Mouse (Mus musculus): ENCODE measurements at regions not wholly inside any gene's neighbourhood (a gene's known extent, or its start where the extent isn't known, plus 50 kb on each side); places are given as distances from the start of the nearest gene placed in this dataset.

- DNase-seq: no peak
Measured at GRCm38 (mm10) chr6:64797600-64797999, 68.7 kb downstream of the Atoh1 start.

DNA sequence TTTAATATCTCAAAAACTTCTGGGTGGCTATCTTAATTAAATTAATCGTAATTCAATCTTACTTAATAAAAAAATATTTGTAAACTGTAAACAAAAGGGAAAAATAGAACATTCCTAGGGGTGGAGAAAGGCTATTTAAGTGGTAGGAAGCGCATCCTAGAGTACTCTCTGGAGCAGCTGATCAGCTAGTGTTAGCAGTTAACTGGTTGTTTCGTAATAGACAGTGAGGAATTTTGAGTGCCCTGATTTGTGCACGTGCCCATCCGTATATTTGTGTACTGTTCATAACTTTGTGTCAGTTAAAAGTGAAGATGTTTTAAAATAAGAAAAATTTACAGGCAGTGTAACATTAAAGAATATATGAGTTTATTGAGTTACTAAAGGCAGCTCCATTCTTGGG is 69.9 kb downstream of the Atoh1 start:
- DNase-seq: no peak

DNA sequence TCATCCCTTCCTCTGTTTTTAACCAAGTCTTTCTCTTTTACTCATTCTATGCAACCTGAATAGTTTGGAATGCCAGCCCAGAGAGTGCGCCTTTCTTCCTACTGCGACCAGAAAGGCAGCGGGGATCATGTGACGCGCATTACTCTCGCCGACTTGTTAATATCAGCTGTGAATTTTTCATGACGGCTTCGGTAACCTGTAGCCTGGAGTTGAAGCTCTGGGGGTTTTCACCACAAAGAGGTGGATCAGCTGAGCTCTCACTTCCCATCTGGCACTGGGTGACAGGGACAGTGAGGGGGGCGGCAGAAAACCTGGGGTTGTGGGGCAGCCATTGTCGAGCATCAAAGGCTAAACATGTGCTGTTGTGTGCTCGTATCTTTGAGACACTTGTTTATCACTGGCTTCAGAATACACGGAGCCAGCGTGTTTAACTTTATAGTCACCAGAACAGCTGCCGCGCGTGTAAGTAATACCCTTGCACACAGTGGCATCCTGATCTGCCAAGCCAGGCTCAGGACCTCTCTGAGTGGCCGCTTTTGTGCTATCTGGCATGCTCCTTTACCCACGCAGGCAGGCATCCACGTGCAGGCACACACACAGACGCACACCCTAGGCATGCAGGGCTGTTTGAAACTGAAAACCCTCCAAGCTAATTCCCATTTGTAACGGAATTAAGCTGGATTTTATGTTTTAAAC is 70.5 kb downstream of the Atoh1 start:
- DNase-seq: peak; percentile 5

DNA sequence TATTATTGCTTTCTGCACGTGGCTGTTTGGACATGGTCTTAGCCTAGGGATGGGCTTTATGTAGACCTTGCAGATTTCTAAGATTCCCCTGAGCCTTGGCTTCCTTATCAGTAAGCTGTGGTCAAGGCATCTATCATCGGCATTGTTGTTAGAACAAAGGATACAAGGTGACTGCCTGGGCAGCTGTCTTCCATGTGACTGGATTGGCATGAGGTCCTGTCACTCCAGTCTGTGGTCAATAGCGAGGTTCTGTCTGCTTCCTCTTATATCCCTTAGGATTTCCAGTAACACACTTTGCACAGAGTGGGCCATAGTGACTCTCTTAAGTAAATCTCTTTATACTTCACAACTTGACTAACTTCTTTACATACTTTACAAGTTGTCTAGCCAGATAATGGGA is 72.0 kb downstream of the Atoh1 start:
- no peak for DNase-seq

DNA sequence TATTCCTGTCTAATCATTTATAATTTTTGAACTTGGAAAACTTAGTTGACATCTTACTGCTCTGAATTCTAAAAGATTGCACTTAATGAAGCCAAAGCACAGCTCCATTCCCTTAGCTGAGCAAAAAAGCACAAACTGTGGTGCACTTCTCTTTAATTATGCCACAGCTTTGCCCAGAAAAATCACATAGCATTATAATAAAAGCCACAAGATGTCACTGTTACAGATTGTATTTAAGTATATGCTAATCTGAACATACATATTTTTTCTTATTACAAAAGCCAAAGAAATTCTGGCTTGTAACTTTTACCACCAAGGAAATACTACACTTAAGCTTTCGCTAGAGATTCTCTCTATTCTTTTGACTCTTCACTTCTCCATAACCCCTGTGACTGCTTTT is 86.2 kb downstream of the Atoh1 start:
- no peak for DNase-seq

- DNase-seq: no peak
Measured at GRCm38 (mm10) chr6:64849097-64849648, 120.2 kb downstream of the Atoh1 start.

GRCm38 (mm10) chr6:64862901-64863300 is 134.0 kb downstream of the Atoh1 start:
- no peak for DNase-seq

DNA sequence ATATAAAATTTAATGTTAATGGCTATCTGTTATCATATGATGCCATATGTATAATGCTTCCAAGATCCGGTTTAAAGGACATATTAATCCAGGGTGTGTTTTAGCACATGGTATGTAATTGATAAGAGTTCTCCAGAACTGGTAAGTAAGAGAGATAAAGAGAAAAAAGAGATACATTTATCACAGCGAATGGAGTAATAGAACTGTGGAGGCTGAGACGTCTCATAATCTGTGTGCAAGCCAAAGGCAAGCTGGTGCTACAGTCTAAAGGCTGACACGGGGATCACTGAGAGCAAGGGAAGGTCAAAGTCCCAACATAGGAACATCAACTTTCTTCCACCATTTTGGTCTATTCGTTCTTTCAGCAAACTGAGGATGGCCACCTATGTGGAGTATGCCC is 146.0 kb upstream of the Smarcad1 start:
- no peak for DNase-seq
